Mouse (Mus musculus) gastrocnemius, postnatal 36 days (tissue): ENCODE measurements around the gene Ubxn2a. TPM values are rescaled to one million over a fixed set of nuclear protein-coding genes. Genes with fewer than 3 reads are reported as not detected.
"Not testable (repeated sequence)": the region's sequence is repeated elsewhere in the genome, so short reads cannot be mapped to it uniquely, and the experiment has no call there.

Source experiments
- DNase-seq, 2 experiments: peaks; one replicate each; pipeline ENCODE4 v3.0.0; 2022
- intact Hi-C: fragments of 180-260 bp; cut with DNase I; formaldehyde crosslinking; loops from one replicate; pipeline ENCODE4 v1.15.1; 2025
- total RNA-seq, 2 experiments: library from RNA; stranded (reverse); gene quantifications; 2 replicates each; pipeline ENCODE4 v1.2.3; 2021

The Ubxn2a gene
- total RNA-seq, 2 experiments from 2014 or later = 91.8 to 112 TPM

GRCm38 (mm10) chr12:4886581-4886980, 20.9 kb downstream of the Ubxn2a start:
- intact Hi-C loops = not testable (repeated sequence)

DNA sequence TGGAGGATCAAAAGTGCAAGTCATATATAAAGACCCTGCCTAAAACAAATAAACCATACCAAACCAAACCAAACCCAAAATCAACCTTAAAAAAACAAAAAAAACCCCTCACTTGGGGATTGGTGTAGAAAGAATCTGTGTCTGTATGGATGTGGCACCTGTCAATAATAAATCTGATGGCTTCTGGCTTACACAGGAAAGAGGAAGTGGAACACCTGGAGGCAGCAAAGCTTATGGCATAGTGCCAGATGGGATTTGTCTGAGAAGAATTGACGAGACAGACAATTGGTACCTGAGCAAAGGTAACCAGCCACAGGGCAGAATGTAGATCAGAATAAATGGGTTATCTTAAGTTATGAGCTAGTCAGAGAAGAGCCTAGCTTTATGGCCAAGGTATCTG, 22.4 kb downstream of the Ubxn2a start:
- DNase-seq = no peak
- intact Hi-C loops = no loop called here

More at GRCm38 (mm10) chr12:4886581-4886980, 20.9 kb downstream of the Ubxn2a start:
- not testable (repeated sequence) for DNase-seq

- no peak for DNase-seq
- intact Hi-C loops = no loop called here
Measured at GRCm38 (mm10) chr12:4882086-4882485, 25.4 kb downstream of the Ubxn2a start.

GRCm38 (mm10) chr12:4879048-4879447, 28.5 kb downstream of the Ubxn2a start:
- intact Hi-C loops = no loop called here
- DNase-seq = no peak

- DNase-seq = no peak
- intact Hi-C loops = no loop called here
Measured at GRCm38 (mm10) chr12:4878296-4878783, 29.2 kb downstream of the Ubxn2a start.

GRCm38 (mm10) chr12:4875623-4876022, 31.9 kb downstream of the Ubxn2a start:
- intact Hi-C loops = no loop called here
- DNase-seq = no peak

DNA sequence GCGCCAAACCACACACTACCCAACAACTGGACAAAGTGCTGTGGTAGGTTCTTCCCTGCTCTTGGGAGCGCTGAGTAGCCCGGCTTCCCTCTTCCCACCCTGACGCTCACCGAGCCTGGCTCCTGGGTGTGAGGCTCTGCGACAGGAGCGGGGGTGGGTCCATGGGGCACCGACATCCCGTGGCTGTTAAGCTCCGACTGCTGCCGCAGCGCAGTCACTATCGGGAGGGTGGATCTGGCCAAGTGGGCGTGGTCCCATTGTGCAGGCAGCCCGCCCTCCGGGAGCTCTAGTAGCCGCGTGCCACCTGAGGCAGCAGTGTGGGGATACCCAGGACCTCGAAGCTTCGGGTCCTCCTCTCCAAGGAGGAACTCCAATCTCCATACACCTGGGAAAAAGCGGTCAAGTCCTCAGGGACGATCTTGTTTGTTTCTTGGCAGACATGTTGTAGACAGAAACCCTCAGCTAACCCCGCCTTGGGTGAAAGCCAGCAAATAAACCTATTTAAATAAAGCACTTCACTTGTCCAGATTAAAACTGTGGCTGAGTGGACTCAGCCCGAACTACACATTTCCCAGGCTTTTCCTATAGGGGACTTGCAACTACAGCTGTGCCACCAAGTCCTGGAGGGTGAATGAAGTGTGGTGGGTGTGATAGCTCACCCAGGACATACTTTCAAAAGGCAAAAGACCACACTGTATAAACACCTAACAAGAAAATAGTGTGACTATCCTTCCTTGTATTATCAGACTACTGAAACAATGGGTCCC, 33.2 kb downstream of the Ubxn2a start, which contains the start of gene Mfsd2b:
Mfsd2b (minus strand) TSS at position 199 of the 767 bp plus-strand sequence.
- intact Hi-C loops = loop anchor here (5.0 kb wide), 1 partner anchor 38 kb away; no protein-coding TSS in a partner anchor
- peak; percentile 33 to 48 for DNase-seq

GRCm38 (mm10) chr12:4873531-4873930, 34.0 kb downstream of the Ubxn2a start:
- no peak for DNase-seq
- intact Hi-C loops = loop anchor here (5.0 kb wide), 1 partner anchor 39 kb away; no protein-coding TSS in a partner anchor

- intact Hi-C loops = loop anchor here (5.0 kb wide), 1 partner anchor 39 kb away; no protein-coding TSS in a partner anchor
- no peak for DNase-seq
Measured at GRCm38 (mm10) chr12:4872983-4873477, 34.5 kb downstream of the Ubxn2a start.

DNA sequence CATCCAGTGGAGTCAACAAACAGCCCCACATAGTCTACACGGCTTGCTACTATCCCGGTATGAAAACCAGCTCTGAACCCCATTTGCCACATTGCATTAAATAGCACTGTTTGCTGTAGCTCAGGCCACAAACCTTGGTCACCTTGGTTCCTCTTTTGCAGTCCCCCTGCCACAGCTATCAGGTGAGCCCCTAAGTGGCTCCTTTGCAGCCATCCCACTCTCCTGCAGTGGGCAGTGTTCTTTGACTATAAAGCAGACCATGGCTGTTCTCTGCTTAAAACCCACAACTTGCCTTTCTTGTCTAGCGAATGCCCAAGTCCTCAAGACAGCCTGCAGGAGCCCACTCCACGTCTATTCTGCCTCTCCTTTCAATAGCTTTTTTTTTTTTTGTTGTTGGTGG, 35.2 kb downstream of the Ubxn2a start:
- DNase-seq = no peak
- intact Hi-C loops = loop anchor here (5.0 kb wide), 1 partner anchor 40 kb away; no protein-coding TSS in a partner anchor

DNA sequence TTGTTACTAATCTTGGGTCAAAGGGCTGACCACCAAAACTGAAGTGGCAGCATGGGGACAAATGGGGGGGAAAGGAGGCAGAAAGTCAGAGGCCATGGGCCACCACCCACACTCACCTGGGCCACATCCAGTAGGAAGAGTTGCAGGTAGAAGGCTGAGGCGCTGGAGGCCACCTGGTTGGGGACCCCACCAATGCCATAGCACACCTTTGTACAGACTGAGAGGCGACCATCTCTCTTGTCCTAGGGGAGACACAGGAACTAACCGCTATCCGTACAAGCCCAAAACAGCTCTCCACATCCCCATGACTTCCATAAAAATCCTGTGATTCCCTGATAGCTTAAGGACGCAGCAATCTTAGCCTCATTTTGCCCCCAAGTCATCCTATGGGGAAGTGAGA, 36.2 kb downstream of the Ubxn2a start:
- DNase-seq = no peak
- intact Hi-C loops = loop anchor here (5.0 kb wide), 1 partner anchor 41 kb away; no protein-coding TSS in a partner anchor

DNA sequence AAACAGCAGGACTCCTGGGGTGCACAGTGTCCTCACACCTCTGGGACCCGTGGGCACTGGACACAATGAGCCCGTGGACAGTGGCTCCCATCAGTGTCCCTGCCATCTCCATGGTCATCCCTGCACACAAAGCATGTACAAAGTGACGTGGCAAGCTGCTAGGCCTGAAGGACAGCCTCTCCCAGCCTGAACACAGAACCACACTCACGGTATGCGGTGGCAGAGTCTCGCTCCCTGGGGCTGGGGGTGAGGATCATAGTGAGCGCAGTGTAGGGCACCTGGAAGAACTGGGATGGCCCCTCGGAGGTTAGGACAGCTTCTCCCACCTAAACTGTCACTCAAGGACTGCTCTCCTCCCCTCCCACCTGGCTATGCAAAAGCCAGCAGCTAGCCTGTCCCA, 38.6 kb downstream of the Ubxn2a start:
- intact Hi-C loops = loop anchor here (10.0 kb wide), 1 partner anchor 106 kb away; no protein-coding TSS in a partner anchor

DNA sequence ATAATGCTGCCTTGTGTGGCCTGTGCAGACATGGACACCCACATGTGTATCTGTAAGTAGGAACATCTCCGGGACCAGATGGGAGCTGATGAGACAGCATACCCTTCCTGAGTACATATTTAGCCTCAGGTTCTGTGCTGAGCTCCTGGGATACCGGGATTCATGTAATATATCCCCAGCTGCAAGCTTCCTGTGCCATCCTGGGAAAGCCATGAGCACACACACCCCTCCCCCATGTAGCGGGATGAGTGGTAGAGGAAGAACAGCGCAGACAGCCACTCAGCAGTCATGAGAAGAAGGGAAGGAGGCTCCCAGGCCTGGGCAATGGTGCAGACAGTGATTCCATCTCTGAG, 43.2 kb downstream of the Ubxn2a start:
- no peak for DNase-seq
- intact Hi-C loops = loop anchor here (10.0 kb wide), 1 partner anchor 110 kb away; no protein-coding TSS in a partner anchor

More for the DNA sequence above, 38.6 kb downstream of the Ubxn2a start:
- DNase-seq = no peak

DNA sequence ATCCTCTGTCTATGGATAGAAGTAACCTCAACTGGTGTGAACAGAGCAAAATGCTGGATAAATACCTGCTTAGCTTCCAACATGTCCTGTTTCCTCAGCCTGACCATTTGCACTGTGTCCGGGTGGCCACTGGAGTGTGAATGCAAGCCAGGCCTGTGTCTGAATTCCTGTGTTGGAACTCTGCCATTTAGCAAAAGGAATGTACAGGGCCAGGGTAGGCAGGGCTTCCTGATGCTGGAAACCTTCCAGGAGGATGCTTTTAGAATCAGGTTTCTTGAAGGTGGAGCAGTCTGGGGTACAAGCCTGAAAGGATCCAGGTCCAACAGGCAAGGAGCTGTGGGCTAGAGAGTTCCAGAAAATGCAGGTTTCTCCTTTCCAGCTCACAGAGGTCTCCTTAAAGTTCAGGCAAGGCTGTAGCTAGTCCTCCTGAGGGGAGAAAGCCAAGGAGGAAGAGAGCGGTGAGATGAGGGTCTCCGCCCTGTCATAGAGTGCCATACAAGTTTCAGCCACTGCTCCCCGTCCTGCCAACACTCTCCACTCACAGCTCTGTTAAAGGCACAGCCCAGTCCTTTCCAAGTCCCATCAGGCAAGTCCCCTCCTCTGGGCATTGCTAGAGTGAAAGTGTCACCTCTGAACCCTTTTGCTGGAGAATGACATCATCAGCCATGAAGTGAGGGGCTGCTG, 43.7 kb downstream of the Ubxn2a start:
- DNase-seq = no peak
- intact Hi-C loops = loop anchor here (10.0 kb wide), 1 partner anchor 111 kb away; no protein-coding TSS in a partner anchor

DNA sequence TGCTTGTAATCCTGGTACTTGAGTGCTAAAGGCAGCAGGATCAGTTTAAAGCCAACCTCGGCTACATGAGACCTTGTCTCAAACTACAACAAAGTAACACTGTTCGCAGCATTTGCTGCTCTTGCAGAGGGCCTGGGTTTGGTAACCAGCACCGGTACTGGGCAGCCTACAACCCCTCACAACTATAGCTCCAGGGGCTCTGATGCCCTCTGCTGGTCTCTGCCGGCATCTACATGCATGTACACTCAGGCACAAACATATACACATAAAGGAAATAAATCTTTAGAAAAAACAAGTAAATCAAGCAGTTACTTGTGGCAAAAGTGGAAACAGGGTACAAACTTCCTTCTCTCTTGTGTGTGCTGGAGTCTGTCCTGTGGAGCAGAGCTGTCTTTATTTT, 44.8 kb downstream of the Ubxn2a start:
- no peak for DNase-seq
- intact Hi-C loops = loop anchor here (10.0 kb wide), 1 partner anchor 112 kb away; no protein-coding TSS in a partner anchor

DNA sequence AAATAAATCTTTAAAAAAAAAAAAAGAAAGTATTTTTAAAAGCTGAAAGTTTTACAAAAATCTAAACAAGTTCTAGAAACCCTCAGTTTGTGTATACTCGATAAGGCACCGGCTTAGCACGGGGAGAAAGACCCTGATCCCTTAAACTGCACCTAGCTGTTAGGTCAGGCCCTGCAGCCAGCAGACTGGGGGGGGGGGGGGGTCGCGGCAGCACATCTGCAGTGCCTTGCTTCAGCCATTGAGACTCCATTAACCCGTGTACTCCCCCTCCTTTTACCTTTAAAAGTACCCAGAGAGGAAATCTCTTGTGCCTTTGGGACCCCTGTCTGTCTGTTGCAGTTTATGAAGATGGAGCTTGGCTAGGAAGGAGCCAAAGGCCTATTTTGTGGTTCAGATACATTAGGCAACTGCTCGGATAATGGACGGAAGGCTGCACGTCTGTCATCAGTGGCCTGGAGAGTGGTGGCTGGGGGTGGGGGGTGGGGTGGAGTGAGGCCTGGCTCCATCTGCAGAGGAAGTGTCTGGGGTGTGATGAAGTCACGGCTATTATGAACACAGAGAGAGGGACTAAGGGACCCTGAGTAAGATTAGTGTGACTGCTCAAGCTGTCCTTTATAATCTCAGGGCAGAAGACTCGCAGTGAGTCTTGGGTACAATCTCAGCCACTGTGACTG, 48.1 kb downstream of the Ubxn2a start:
- DNase-seq = no peak
- intact Hi-C loops = loop anchor here (5.0 kb wide), 1 partner anchor 58 kb away; the partner anchor contains the start of gene Atad2b

- intact Hi-C loops = loop anchor here (5.0 kb wide), 1 partner anchor 60 kb away; the partner anchor contains the start of gene Atad2b
- DNase-seq = no peak
Measured at GRCm38 (mm10) chr12:4856834-4857233, 50.7 kb downstream of the Ubxn2a start.

GRCm38 (mm10) chr12:4856160-4856559, 51.3 kb downstream of the Ubxn2a start:
- DNase-seq = no peak
- intact Hi-C loops = loop anchor here (5.0 kb wide), 1 partner anchor 61 kb away; the partner anchor contains the start of gene Atad2b

DNA sequence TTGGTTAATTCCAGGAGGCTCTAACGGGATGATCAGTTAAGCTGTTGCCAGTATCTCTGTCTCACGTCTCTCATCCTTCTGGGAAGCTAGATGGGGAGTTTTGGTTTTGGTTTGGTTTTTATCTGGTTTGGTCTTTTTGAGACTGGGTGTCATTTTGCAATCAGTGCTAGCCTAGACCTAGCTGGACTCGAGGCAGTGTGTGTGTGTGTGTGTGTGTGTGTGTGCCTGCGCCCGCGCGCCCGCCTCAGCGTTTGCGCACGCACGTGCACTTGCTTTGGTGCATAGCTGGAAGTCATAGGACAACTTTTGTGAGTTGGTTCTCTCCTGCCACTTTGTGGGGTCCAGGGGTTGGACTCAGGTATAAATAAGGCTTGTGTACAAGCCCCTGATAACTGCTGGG, 63.8 kb downstream of the Ubxn2a start:
- intact Hi-C loops = no loop called here
- no peak for DNase-seq
